Mouse (Mus musculus) heart, adult 2 months (tissue): ENCODE results near the gene Lin7a. TPM values are rescaled to one million over a fixed set of nuclear protein-coding genes. Genes with fewer than 3 reads are reported as not detected.

Experiments
- DNase-seq, 2 experiments: peaks; one replicate each; pipeline ENCODE4 v3.0.0; 2021
- H3K27ac ChIP-seq: fragments of 200-600 bp; 2 replicates; pipeline ENCODE4 v1.8.1; 2022
- H3K27me3 ChIP-seq: fragments of 200-500 bp; 2 replicates; pipeline ENCODE4 v1.6.1; 2012; ENCODE audit warnings: mild to moderate bottlenecking, low read length, inconsistent platforms, mixed read lengths; ENCODE audit not compliant: control insufficient read depth, insufficient read depth
- H3K36me3 ChIP-seq: fragments of 200-500 bp; 2 replicates; pipeline ENCODE4 v1.6.1; 2012; ENCODE audit warnings: low read length, inconsistent platforms; ENCODE audit not compliant: control insufficient read depth, insufficient read depth
- H3K4me1 ChIP-seq: fragments of 200-500 bp; 2 replicates; pipeline ENCODE4 v1.6.1; 2011; ENCODE audit warnings: low read length; ENCODE audit not compliant: control insufficient read depth, insufficient read depth
- H3K4me3 ChIP-seq: fragments of 200-600 bp; 2 replicates; pipeline ENCODE4 v1.8.1; 2022
- H3K79me2 ChIP-seq: fragments of 200-500 bp; replicated peaks from 2 replicates; pipeline ENCODE4 v1.6.1; 2012; ENCODE audit warnings: mild to moderate bottlenecking, inconsistent platforms, low read length, moderate library complexity, mixed read lengths; ENCODE audit not compliant: control insufficient read depth, insufficient read depth
- H3K9ac ChIP-seq: fragments of 200-500 bp; 2 replicates; pipeline ENCODE4 v1.6.1; 2012; ENCODE audit warnings: low read depth, mild to moderate bottlenecking, control low read depth, inconsistent platforms, low read length, mixed read lengths
- CTCF ChIP-seq: fragments of 200-600 bp; IDR thresholded peaks from 2 replicates; pipeline ENCODE4 v1.8.1; 2022; ENCODE audit warnings: antibody characterized with exemption, mild to moderate bottlenecking, moderate library complexity
- EP300 ChIP-seq: fragments of 200-500 bp; IDR thresholded peaks from 2 replicates; pipeline ENCODE4 v1.6.1; 2011; ENCODE audit warnings: low read depth, low read length, control low read depth; ENCODE audit not compliant: insufficient read depth
- POLR2A ChIP-seq: fragments of 200-500 bp; IDR thresholded peaks from 2 replicates; pipeline ENCODE4 v1.6.1; 2011; ENCODE audit warnings: mild to moderate bottlenecking, low read depth, low read length, control low read depth; ENCODE audit not compliant: insufficient read depth
- WGBS: fragments of 180-500 bp; shearing (Covaris S2); methylation state at CpG from one replicate; pipeline ENCODE4 v1.1.7; 2018; 5-methylcytosine and 5-hydroxymethylcytosine counted together
- intact Hi-C: fragments of 180-260 bp; cut with DNase I; formaldehyde crosslinking; loops from one replicate; pipeline ENCODE4 v1.15.1; 2025
- polyA plus RNA-seq: library from polyadenylated mRNA; depleted of rRNA; stranded (reverse); fragments of >200 nt; gene quantifications from 2 replicates; pipeline ENCODE4 v1.2.3, GENCODE M21; 2012
- total RNA-seq, 2 experiments: library from RNA; stranded (reverse); gene quantifications; 2 replicates each; pipeline ENCODE4 v1.2.3; 2021

Lin7a gene
- total and polyA plus RNA-seq, 3 experiments, result 0.35 to 1.7 (median 0.94) TPM

- Histone ChIP-seq H3K27me3 (no peaks in the 10 kb centered on the region), H3K4me1 (no peaks in the 10 kb centered on the region), H3K4me3 (no peak overlapping the region), H3K36me3 (no peaks in the 10 kb centered on the region), H3K27ac (no peak overlapping the region), H3K79me2 (no peaks in the 10 kb centered on the region), H3K9ac (no peak overlapping the region)
- no peak for DNase-seq
- intact Hi-C loops, result no loop called here
- TF ChIP-seq EP300, result no peak
- TF ChIP-seq POLR2A, result no peak
- no peak for TF ChIP-seq CTCF
- 72% methylated on average over 4 of the region's 4 CpGs for WGBS
Observed at GRCm38 (mm10) chr10:107381143-107381746, 109.8 kb downstream of the Lin7a start.

- no peak for TF ChIP-seq CTCF
- TF ChIP-seq EP300, result no peak
- no peak for TF ChIP-seq POLR2A
- Histone ChIP-seq H3K79me2 (no peaks in the 10 kb centered on the region), H3K9ac (no peak overlapping the region), H3K27ac (no peak overlapping the region), H3K27me3 (no peaks in the 10 kb centered on the region), H3K36me3 (no peaks in the 10 kb centered on the region), H3K4me1 (no peaks in the 10 kb centered on the region), H3K4me3 (no peak overlapping the region)
- DNase-seq, result no peak
- intact Hi-C loops, result no loop called here
Observed at GRCm38 (mm10) chr10:107383825-107384224, 112.3 kb downstream of the Lin7a start.

GRCm38 (mm10) chr10:107389505-107389904 is 118.0 kb downstream of the Lin7a start:
- H3K27ac ChIP-seq, result no peak overlapping the region
- intact Hi-C loops, result loop anchor here (1.0 to 5.0 kb wide), 2 partner anchors 117 to 457 kb away; partner anchors contain the start of gene Lin7a
- H3K36me3 ChIP-seq, result no peaks in the 10 kb centered on the region
- TF ChIP-seq EP300 (no peak), POLR2A (no peak), CTCF (peak; percentile 71)
- no peaks in the 10 kb centered on the region for H3K4me1 ChIP-seq
- no peak overlapping the region for H3K9ac ChIP-seq
- no peak overlapping the region for H3K4me3 ChIP-seq
- no peaks in the 10 kb centered on the region for H3K79me2 ChIP-seq
- no peaks in the 10 kb centered on the region for H3K27me3 ChIP-seq
- 33% methylated on average over 4 of the region's 4 CpGs for WGBS
- DNase-seq, result peak; percentile 14 to 27

- H3K27me3 ChIP-seq, result no peaks in the 10 kb centered on the region
- H3K9ac ChIP-seq, result no peak overlapping the region
- no peak overlapping the region for H3K4me3 ChIP-seq
- DNase-seq, result no peak
- H3K4me1 ChIP-seq, result no peaks in the 10 kb centered on the region
- H3K79me2 ChIP-seq, result no peaks in the 10 kb centered on the region
- H3K27ac ChIP-seq, result no peak overlapping the region
- H3K36me3 ChIP-seq, result no peaks in the 10 kb centered on the region
- 78% methylated on average over 4 of the region's 4 CpGs for WGBS
- no peak for TF ChIP-seq POLR2A
- TF ChIP-seq CTCF, result no peak
- TF ChIP-seq EP300, result no peak
- intact Hi-C loops, result no loop called here
Observed at GRCm38 (mm10) chr10:107405347-107405746, 133.9 kb downstream of the Lin7a start.

- Histone ChIP-seq H3K79me2 (no peaks in the 10 kb centered on the region), H3K36me3 (no peaks in the 10 kb centered on the region), H3K4me3 (no peak overlapping the region), H3K27ac (no peak overlapping the region), H3K27me3 (no peaks in the 10 kb centered on the region), H3K4me1 (no peaks in the 10 kb centered on the region), H3K9ac (no peak overlapping the region)
- TF ChIP-seq POLR2A (no peak), EP300 (no peak), CTCF (no peak)
- WGBS, result 87% methylated on average over 14 of the region's 14 CpGs
- intact Hi-C loops, result no loop called here
- no peak for DNase-seq
Observed at GRCm38 (mm10) chr10:107418306-107418705, 146.8 kb downstream of the Lin7a start.

- H3K79me2 ChIP-seq, result no peaks in the 10 kb centered on the region
- no peaks in the 10 kb centered on the region for H3K27me3 ChIP-seq
- H3K27ac ChIP-seq, result no peak overlapping the region
- intact Hi-C loops, result no loop called here
- WGBS, result 56% methylated on average over 5 of the region's 5 CpGs
- TF ChIP-seq EP300 (no peak), POLR2A (no peak), CTCF (no peak)
- H3K4me3 ChIP-seq, result no peak overlapping the region
- no peak for DNase-seq
- H3K36me3 ChIP-seq, result no peaks in the 10 kb centered on the region
- no peaks in the 10 kb centered on the region for H3K4me1 ChIP-seq
- no peak overlapping the region for H3K9ac ChIP-seq
Observed at GRCm38 (mm10) chr10:107436967-107437366, 165.5 kb downstream of the Lin7a start.
